Mouse (Mus musculus) heart, adult 2 months (tissue): ENCODE measurements around the gene Kdr.

Source experiments
- CTCF ChIP-seq: fragments of 200-600 bp; IDR thresholded peaks from 2 replicates; pipeline ENCODE4 v1.8.1; 2022; ENCODE audit warnings: antibody characterized with exemption, mild to moderate bottlenecking, moderate library complexity
- POLR2A ChIP-seq: fragments of 200-500 bp; IDR thresholded peaks from 2 replicates; pipeline ENCODE4 v1.6.1; 2011; ENCODE audit warnings: mild to moderate bottlenecking, low read depth, low read length, control low read depth; ENCODE audit not compliant: insufficient read depth

GRCm38 (mm10) chr5:75906102-75906501 lies 72.2 kb downstream of the Kdr start:
- TF ChIP-seq CTCF = no peak
- TF ChIP-seq POLR2A = no peak
